ENCODE assay signal across 7 mouse cellular contexts in genomic region chr10:52072482-52072881, GRCm38 (mm10). TPM values are rescaled to one million over a fixed set of nuclear protein-coding genes. Genes with fewer than 3 reads are reported as not detected.
A peak's percentile ranks its signal among the peaks of the same experiment; 100 is the strongest.
DNase-seq lines count a peak whose midpoint lies in the region; ATAC-seq lines count a peak whose summit lies in the region.

No protein-coding gene starts in this region.

- peak; percentile 10 for DNase-seq in urinary bladder, postnatal 25 days (ENCODE audit: low spot score)
- no peak for DNase-seq in urinary bladder, postnatal 10 days (ENCODE audit: low spot score)
- DNase-seq in c-Kit-positive CD71-negative TER-119-negative erythroid progenitor cells, embryonic 14.5 days (ENCODE audit: low read depth), result peak; percentile 14
- DNase-seq in large intestine, adult 2 months (ENCODE audit: low read depth, low spot score), result peak; percentile 10
- DNase-seq in lung, postnatal 25 days (ENCODE audit: low spot score), result peak; percentile 18
- no peak for DNase-seq in B cell, adult 2 months

- ATAC-seq in frontal cortex, adult (ENCODE audit: low TSS enrichment), result peak; percentile 83

RNA-seq across cellular contexts. Expression of gene Vgll2, which starts 50.2 kb away (rescaled TPM):
- polyA plus RNA-seq in large intestine, adult 2 months (2012; rRNA removed), result not detected in 2 replicates

Comparison
In these comparisons a context has a peak if more than half of its experiments do, and no peak if none do; other contexts are left out.
1. DNase-seq: peak in urinary bladder, postnatal 25 days (single experiment), c-Kit-positive CD71-negative TER-119-negative erythroid progenitor cells, embryonic 14.5 days (single experiment), large intestine, adult 2 months (single experiment) and lung, postnatal 25 days (single experiment); none in urinary bladder, postnatal 10 days (single experiment) and B cell, adult 2 months (0 of 2).